Mouse (Mus musculus): ENCODE measurements at regions not wholly inside any gene's neighbourhood (a gene's known extent, or its start where the extent isn't known, plus 50 kb on each side); places are given as distances from the start of the nearest gene placed in this dataset.

DNA sequence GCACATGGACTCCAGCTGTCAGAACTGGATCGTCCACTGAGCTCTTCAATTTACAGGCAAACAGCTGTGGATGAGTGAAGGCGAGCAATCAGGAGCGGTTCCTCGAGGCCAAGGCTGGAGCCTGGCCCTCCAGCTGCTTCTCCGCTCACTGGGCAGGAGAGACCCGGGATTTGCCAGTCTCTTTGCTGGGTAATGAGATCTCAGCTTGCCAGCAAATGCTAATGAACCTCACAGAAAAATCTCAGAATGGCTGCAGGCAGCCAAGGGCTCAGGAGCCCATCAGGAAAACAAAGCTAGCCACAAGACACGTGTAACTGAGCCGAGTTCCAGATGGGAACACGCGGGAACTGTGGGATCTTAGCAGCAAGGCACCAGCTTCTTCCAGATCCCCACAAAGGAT lies 244.2 kb downstream of the Bcor start:
- no peak for TF ChIP-seq CTCF (IDR thresholded peaks at IDR 0.05; ENCODE audit: low read depth)
- TF ChIP-seq EP300 (IDR thresholded peaks at IDR 0.05; ENCODE audit: low read depth): no peak

All from liver, embryonic 14.5 days (tissue).